Mouse (Mus musculus) induced T-regulatory cell, adult 2 months (primary cell): ENCODE data around the gene Fgfr2.
"Not testable (repeated sequence)": the region's sequence is repeated elsewhere in the genome, so short reads cannot be mapped to it uniquely, and the experiment has no call there.

Source experiments
- DNase-seq: peaks from one replicate; pipeline ENCODE4 v3.0.0-alpha.2; 2012; ENCODE audit warnings: low read depth

Fgfr2 gene

GRCm38 (mm10) chr7:130593375-130594239 lies 2529.5 kb downstream of the Fgfr2 start:
- not testable (repeated sequence) for DNase-seq

GRCm38 (mm10) chr7:130592975-130593374 lies 2530.2 kb downstream of the Fgfr2 start:
- not testable (repeated sequence) for DNase-seq

- peak; percentile 3 for DNase-seq
These were observed 2532.2 kb downstream of the Fgfr2 start for GRCm38 (mm10) chr7:130590845-130591437.

- no peak for DNase-seq
These were observed 2532.9 kb downstream of the Fgfr2 start for GRCm38 (mm10) chr7:130590081-130590828.

- DNase-seq = no peak
These were observed 2536.6 kb downstream of the Fgfr2 start for GRCm38 (mm10) chr7:130586521-130587072.

- no peak for DNase-seq
These were observed 2544.5 kb downstream of the Fgfr2 start for GRCm38 (mm10) chr7:130578607-130579006.

- no peak for DNase-seq
These were observed 2545.1 kb downstream of the Fgfr2 start for GRCm38 (mm10) chr7:130578066-130578465.

GRCm38 (mm10) chr7:130577388-130578003 lies 2545.7 kb downstream of the Fgfr2 start, which contains the start of gene Tacc2:
Gene Tacc2 (plus strand): TSS chr7:130577438.
- DNase-seq = no peak

- DNase-seq = no peak
These were observed 2546.2 kb downstream of the Fgfr2 start for GRCm38 (mm10) chr7:130576981-130577380.

- DNase-seq = no peak
These were observed 2548.7 kb downstream of the Fgfr2 start for GRCm38 (mm10) chr7:130574211-130574991.

- DNase-seq = no peak
These were observed 2549.4 kb downstream of the Fgfr2 start for GRCm38 (mm10) chr7:130573746-130574145.

- DNase-seq = no peak
These were observed 2550.3 kb downstream of the Fgfr2 start, which contains the start of gene Nsmce4a for GRCm38 (mm10) chr7:130572821-130573220. Gene Nsmce4a (minus strand): TSS chr7:130573118.

- no peak for DNase-seq
These were observed 2552.7 kb downstream of the Fgfr2 start for GRCm38 (mm10) chr7:130570472-130570871.

GRCm38 (mm10) chr7:130568783-130569436 lies 2554.2 kb downstream of the Fgfr2 start:
- no peak for DNase-seq

- no peak for DNase-seq
These were observed 2558.6 kb downstream of the Fgfr2 start for GRCm38 (mm10) chr7:130564596-130564995.

- no peak for DNase-seq
These were observed 2559.3 kb downstream of the Fgfr2 start for GRCm38 (mm10) chr7:130563880-130564279.

GRCm38 (mm10) chr7:130563276-130563675 lies 2559.9 kb downstream of the Fgfr2 start:
- no peak for DNase-seq

GRCm38 (mm10) chr7:130560933-130561332 lies 2562.2 kb downstream of the Fgfr2 start:
- no peak for DNase-seq

GRCm38 (mm10) chr7:130558592-130558991 lies 2564.6 kb downstream of the Fgfr2 start:
- DNase-seq = no peak

- no peak for DNase-seq
These were observed 2567.6 kb downstream of the Fgfr2 start for GRCm38 (mm10) chr7:130555597-130555996.
